Mouse (Mus musculus) G1E (cell line): ENCODE data around the gene Dnase2b. TPM values are rescaled to one million over a fixed set of nuclear protein-coding genes. Genes with fewer than 3 reads are reported as not detected.

ENCODE experiments used
- ATAC-seq: 2 replicates; pipeline ENCODE4 v1.8.0; 2016; ENCODE audit warnings: mild to moderate bottlenecking; ENCODE audit not compliant: insufficient number of reproducible peaks, poor library complexity, low FRiP score, severe bottlenecking; ENCODE audit errors: extremely low read depth
- DNase-seq: peaks from one replicate; pipeline ENCODE4 v3.0.0; 2012; ENCODE audit warnings: low spot score
- H3K27me3 ChIP-seq: 2 replicates; pipeline ENCODE4 v1.6.1; 2012; ENCODE audit warnings: mild to moderate bottlenecking, low read length, inconsistent platforms; ENCODE audit not compliant: insufficient read depth
- H3K36me3 ChIP-seq: replicated peaks from 2 replicates; pipeline ENCODE3; 2012; ENCODE audit warnings: mild to moderate bottlenecking, inconsistent platforms
- H3K4me1 ChIP-seq: 2 replicates; pipeline ENCODE4 v1.6.1; 2012; ENCODE audit warnings: low read depth, low read length, inconsistent platforms, mixed read lengths; ENCODE audit not compliant: insufficient read depth
- H3K4me3 ChIP-seq: 2 replicates; pipeline ENCODE4 v1.5.1; 2012; ENCODE audit warnings: low read depth, mild to moderate bottlenecking, inconsistent platforms, low read length, moderate library complexity, mixed read lengths
- H3K9me3 ChIP-seq: replicated peaks from 2 replicates; pipeline ENCODE4 v1.6.1; 2012; ENCODE audit warnings: inconsistent platforms
- CTCF ChIP-seq: IDR thresholded peaks from 2 replicates; pipeline ENCODE4 v1.5.1; 2012; ENCODE audit warnings: low read depth, low read length, inconsistent platforms, mixed read lengths
- GATA1 ChIP-seq: IDR thresholded peaks from 2 replicates; pipeline ENCODE4 v1.6.1; 2012; ENCODE audit warnings: borderline replicate concordance, low read length, inconsistent platforms, mixed read lengths
- GATA2 ChIP-seq: IDR thresholded peaks from 2 replicates; pipeline ENCODE4 v1.6.1; 2012; ENCODE audit warnings: low read depth, low read length, inconsistent platforms, borderline replicate concordance
- POLR2AphosphoS5 ChIP-seq: IDR thresholded peaks from 2 replicates; pipeline ENCODE4 v1.6.1; 2012; ENCODE audit warnings: low read depth, low read length, inconsistent platforms; ENCODE audit not compliant: insufficient replicate concordance
- TAL1 ChIP-seq: conservative IDR thresholded peaks from 2 replicates; pipeline ENCODE4 v1.6.1; 2012; ENCODE audit warnings: low read depth, low read length, inconsistent platforms, mixed read lengths
- polyA plus RNA-seq: library from polyadenylated mRNA; stranded (reverse); fragments of >175 nt; gene quantifications from 2 replicates; pipeline ENCODE4 v1.2.3, GENCODE M21; 2012
- total RNA-seq, 2 experiments: library from RNA; stranded (forward) in 1 of 2; stranded (reverse) in 1 of 2; fragments of 200-1000 nt in 1 of 2; fragments of >200 nt in 1 of 2; fragmentation: Nextera tagmentation in 1 of 2; gene quantifications; 2 replicates each; pipeline ENCODE4 v1.2.3; 2014 to 2017

Dnase2b gene
- total and polyA plus RNA-seq, 3 experiments = 1.4 TPM; not detected in 2

DNA sequence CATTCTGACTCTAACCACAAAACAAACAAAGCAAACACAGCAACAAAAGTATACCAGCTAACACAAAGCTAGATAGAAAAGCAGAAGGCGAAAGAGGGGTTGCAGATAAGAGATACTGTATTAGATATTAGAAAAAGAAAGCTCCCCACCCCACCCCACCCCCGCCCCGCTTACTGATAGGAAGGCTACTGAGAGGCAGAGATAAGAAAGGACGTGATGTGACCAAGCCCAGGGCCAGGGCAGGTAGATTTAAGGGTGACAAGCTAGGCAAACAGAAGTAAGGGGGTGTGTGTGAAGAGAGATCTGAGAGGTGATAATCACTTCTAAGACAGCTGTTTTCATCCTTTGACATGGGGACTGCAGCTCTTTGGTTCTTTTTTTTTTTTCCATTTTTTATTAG, 3.0 kb upstream of the Dnase2b start:
- Histone ChIP-seq H3K4me3 (no peak overlapping the region; the same call in 1 of the 2 replicates), H3K36me3 (no peaks in the 10 kb centered on the region), H3K9me3 (no peaks in the 10 kb centered on the region), H3K4me1 (peaks cover 45% of the 10 kb centered on the region), H3K27me3 (peaks cover 24% of the 10 kb centered on the region)
- DNase-seq (peak; percentile 20), ATAC-seq (peak; percentile 77)
- TF ChIP-seq GATA2 (no peak), CTCF (no peak), GATA1 (no peak), POLR2AphosphoS5 (no peak), TAL1 (no peak; the same call in 1 of the 2 replicates)

DNA sequence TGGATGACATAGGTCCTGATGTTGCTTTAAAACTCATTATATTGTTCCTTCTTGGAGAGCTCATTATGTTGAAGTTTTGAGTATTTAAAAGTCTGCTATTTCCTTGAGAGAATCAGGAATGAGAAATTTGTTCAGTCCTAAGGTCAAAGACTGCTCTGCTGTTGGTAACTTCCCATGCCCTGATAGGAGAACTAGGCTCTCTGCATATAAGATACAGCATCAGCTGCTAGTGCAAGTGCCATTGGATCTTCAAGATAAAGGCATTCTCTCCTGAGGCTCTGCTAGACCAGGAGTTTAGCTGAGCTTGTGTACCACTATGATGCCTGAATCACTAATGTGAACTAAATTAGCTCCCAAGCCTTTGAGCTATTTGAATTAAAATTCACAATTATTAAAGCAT, 2.5 kb upstream of the Dnase2b start:
- ATAC-seq (peak; percentile 55), DNase-seq (peak; percentile 5)
- no peak overlapping the region; the same call in 1 of the 2 replicates for H3K4me3 ChIP-seq
- H3K9me3 ChIP-seq = no peaks in the 10 kb centered on the region
- no peaks in the 10 kb centered on the region for H3K36me3 ChIP-seq
- H3K27me3 ChIP-seq = peaks cover 24% of the 10 kb centered on the region
- TF ChIP-seq POLR2AphosphoS5 (no peak), GATA1 (no peak), TAL1 (no peak), CTCF (no peak), GATA2 (no peak)
- peaks cover 45% of the 10 kb centered on the region for H3K4me1 ChIP-seq

DNA sequence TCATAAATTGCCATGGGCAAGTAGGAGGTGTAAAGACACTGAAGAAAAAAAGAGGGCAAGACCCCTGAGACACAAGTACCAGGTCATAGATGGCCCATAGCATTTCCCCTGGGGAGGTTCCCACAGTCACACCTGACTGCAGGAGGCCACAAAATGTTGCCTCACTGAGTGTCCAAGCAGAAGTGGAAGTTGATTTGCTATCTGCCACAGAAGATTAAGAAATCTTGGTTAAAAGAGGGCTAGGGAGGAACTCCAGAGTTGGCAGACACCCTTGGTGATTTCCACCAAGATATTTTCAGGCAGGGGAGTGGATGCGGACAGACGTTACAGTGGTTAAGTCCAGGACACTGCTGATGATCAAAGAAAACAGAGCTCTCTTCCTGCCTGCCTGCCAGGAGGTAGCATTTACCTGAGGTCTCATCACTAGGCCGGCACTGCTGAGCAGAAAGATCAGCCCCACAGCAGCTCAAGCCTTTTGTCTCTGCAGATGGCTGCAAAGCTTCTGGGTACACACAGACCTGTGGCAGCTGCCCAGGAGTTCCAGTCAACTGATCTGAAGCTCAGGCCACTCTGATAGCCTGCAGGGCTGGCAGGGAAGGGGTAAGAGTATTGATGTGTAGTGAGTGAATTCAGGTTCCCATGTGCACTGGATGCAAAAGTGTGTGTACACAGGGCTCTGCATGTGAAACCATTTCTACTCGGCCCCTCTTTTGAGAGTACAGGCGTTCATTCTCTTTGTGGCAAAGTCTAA, 1.3 kb upstream of the Dnase2b start:
- ATAC-seq (peak; percentile 29), DNase-seq (peak; percentile 6)
- H3K4me1 ChIP-seq = peaks cover 48% of the 10 kb centered on the region
- H3K36me3 ChIP-seq = no peaks in the 10 kb centered on the region
- H3K4me3 ChIP-seq = no peak overlapping the region; the same call in 1 of the 2 replicates
- TF ChIP-seq GATA2 (no peak), GATA1 (no peak), CTCF (no peak), POLR2AphosphoS5 (no peak), TAL1 (no peak)
- H3K9me3 ChIP-seq = no peaks in the 10 kb centered on the region
- peaks cover 14% of the 10 kb centered on the region for H3K27me3 ChIP-seq

DNA sequence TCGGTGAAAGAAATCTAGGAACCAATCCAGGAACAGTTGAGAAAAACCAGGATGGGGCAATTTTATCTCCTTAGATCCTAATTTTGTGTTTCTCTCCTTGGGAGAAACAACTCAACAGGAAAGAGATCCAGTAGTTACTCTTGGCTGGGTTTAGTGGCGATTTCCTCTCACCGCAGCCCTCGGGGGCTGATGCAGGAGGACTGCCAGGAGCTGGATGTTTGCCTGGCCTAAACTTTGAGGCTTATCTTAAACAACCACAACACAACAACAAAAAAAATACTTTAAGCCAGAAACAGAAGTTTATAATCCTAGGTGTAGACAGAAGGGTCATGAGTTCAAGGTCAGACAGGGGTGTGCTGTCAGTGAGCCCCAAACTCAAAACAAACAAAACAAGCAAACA, 3.6 kb downstream of the Dnase2b start:
- DNase-seq = no peak
- no peak for ATAC-seq
- H3K9me3 ChIP-seq = no peaks in the 10 kb centered on the region
- peaks cover 7% of the 10 kb centered on the region; the same call in 1 of the 2 replicates for H3K27me3 ChIP-seq
- TF ChIP-seq GATA2 (no peak), CTCF (no peak), POLR2AphosphoS5 (no peak), TAL1 (no peak), GATA1 (no peak)
- no peak overlapping the region for H3K4me3 ChIP-seq
- no peaks in the 10 kb centered on the region for H3K36me3 ChIP-seq
- peaks cover 22% of the 10 kb centered on the region for H3K4me1 ChIP-seq

DNA sequence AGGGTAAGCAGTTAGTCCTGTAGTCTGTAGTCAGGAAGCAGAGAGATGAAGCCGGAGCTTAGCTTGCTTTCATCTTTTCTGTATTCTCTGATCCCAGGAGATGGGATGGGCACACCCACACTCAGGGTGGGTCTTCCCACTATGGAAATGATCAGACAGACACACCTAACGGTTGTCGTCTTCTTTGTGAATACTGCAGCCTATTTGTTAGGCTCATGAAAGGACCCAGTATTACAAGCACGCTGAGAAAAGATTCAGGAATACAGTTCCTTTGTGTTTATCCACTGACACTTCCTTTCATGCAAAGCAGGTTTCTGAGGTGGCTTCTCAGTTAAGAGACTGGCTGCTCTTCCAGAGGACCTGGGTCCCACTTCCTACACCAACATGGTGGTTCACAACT, 4.1 kb downstream of the Dnase2b start:
- Histone ChIP-seq H3K4me1 (peaks cover 17% of the 10 kb centered on the region), H3K9me3 (no peaks in the 10 kb centered on the region), H3K27me3 (peaks cover 7% of the 10 kb centered on the region; the same call in 1 of the 2 replicates), H3K36me3 (no peaks in the 10 kb centered on the region), H3K4me3 (no peak overlapping the region)
- DNase-seq = no peak
- no peak for ATAC-seq
- TF ChIP-seq GATA1 = no peak
- no peak for TF ChIP-seq POLR2AphosphoS5
- TF ChIP-seq TAL1 = no peak
- no peak for TF ChIP-seq CTCF
- TF ChIP-seq GATA2 = no peak

DNA sequence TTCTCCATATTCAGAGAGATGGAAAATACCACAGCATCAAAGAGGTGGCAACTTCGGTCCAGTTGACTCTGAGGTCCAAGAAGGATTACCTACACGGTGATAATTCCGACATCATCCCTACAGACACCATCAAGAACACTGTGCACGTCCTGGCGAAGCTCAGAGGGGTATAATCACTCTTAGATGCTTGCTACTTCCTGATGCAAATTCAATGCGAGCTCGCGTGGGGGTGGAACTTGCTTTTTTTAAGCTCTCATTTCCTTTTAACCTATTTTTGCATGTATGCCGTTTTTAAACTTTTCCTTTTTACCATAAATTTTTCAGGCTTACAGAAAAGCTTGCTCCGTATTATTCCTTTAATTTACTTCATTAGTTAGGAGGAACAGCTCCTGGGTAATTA, 5.1 kb downstream of the Dnase2b start:
- Histone ChIP-seq H3K4me3 (no peak overlapping the region), H3K4me1 (peaks cover 11% of the 10 kb centered on the region), H3K27me3 (peaks cover 7% of the 10 kb centered on the region; the same call in 1 of the 2 replicates), H3K9me3 (no peaks in the 10 kb centered on the region), H3K36me3 (no peaks in the 10 kb centered on the region)
- TF ChIP-seq POLR2AphosphoS5 = no peak
- no peak for TF ChIP-seq TAL1
- no peak for TF ChIP-seq GATA2
- TF ChIP-seq CTCF = no peak
- TF ChIP-seq GATA1 = no peak
- no peak for DNase-seq
- no peak for ATAC-seq
